Mouse (Mus musculus) testis, postnatal 10 days (tissue): ENCODE results near the gene Scnn1b.

Experiments
- DNase-seq: peaks from one replicate; pipeline ENCODE4 v3.0.0; 2021; ENCODE audit warnings: low spot score

Gene Scnn1b

GRCm38 (mm10) chr7:121966169-121966568 is 101.3 kb downstream of the Scnn1b start:
- no peak for DNase-seq
